Mouse (Mus musculus): Measurements from ENCODE around the gene Gm28778. TPM values are rescaled to one million over a fixed set of nuclear protein-coding genes. Genes with fewer than 3 reads are reported as not detected.
A peak's percentile ranks its signal among the peaks of the same experiment; 100 is the strongest.
"Not testable (repeated sequence)": the region's sequence is repeated elsewhere in the genome, so short reads cannot be mapped to it uniquely, and the experiment has no call there.

Gm28778 gene
- polyA plus RNA-seq, 1 experiment = 14.6 TPM

DNA sequence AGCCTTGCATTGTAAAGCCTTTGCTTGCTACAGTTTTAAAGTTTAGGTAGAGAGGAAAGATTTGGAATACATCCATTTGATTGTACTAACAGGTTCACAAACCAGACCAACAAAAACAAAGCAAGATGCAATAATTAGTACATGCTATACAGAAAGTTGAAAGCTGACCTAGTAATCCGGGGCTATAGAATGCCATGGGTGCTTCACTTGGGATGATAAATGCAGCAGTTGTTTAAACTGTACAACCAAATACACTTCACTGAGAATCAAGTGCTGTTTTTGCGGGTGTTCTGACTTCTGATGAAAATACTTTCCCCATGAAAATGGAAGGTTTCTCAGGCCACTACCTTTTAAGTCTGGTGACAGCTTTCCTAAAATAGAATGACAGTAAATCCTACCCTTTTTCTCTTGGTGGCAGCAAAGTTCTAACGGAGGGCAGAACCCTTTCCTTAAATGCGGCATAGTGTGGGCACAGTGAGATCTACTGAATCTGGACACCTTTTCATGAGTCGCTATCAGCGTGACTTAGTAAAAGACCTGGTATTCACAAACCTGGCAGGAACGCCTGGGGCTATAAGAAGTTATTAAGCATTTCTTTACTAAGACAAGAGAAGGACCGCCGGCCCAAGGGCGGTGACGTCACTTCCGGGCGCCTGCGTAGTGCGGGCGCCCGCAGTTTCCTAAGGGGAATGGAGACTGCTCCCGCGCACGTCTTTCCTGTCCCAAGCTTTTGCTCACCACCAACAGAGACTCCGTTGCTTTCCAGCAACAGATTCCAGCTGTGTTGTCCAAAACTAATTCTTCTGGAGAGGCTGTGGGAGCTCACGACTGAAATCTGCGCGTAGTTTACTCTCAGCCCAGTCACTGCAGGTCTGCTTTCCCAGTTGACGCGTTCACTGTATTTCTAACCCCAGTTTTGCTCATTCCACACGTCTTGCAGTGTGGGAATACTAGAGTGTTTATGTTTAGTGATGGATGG, 16.4 kb downstream of the Gm28778 start, which contains the start of gene Osgepl1:
TSS of gene Osgepl1 (plus strand) at position 636 of the 979 bp plus-strand sequence.
- Histone ChIP-seq H3K27me3 (ENCODE audit: control insufficient read depth, insufficient read depth, low read length) (no peaks in the 10 kb centered on the region), H3K27ac (ENCODE audit: insufficient read depth, low read length) (peak within 1 kb of the TSS; percentile 74), H3K36me3 (ENCODE audit: control insufficient read depth, insufficient read depth, low read length) (peaks cover 3% of the 10 kb centered on the region), H3K4me3 (ENCODE audit: extremely low read depth, insufficient read depth, insufficient read length) (peak within 1 kb of the TSS; percentile 84), H3K4me1 (ENCODE audit: control insufficient read depth, insufficient read depth, insufficient read length) (no peaks in the 10 kb centered on the region)
- peak; percentile 59 to 76 for DNase-seq (ENCODE audit: low read depth in 1 of 2, low spot score in 2 of 2)
- 2% methylated on average over 27 of the region's 27 CpGs for WGBS
- TF ChIP-seq POLR2A (IDR thresholded peaks at IDR 0.05; ENCODE audit: low read depth, low read length) (peak; percentile 50), CTCF (IDR thresholded peaks at IDR 0.05; ENCODE audit: extremely low read depth, insufficient read depth, insufficient read length, insufficient replicate concordance) (no peak)

DNA sequence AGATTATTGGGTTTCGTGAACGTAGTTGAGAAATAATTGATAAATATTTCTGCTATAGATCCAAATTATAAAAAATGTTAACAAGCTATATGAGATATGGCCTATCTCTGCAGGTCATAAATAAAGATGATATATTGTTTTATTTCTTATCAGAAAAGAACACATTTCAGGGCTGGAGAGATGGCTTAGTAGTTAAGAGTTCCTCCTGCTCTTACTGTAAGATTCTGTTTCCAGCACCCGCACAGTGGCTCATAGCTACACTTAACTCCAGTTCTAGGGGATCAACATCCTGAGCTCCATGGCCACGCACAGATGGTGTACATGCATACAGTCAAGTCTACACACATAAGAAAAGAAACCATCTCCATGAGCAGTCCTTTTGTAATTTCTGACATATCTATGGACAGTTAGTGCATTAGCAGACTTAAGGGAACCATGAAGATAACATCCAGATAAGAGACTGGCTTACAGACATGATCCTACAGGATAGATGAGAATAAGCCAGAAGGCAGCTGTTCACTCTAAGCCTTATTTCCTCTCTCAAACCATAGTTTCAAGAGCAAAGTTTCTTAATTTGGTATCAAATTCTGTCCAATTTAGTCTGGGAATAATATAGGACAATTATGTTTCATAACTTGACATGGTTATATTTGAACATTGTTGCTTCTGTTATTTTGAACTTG, 24.9 kb downstream of the Gm28778 start:
- no peak for TF ChIP-seq CTCF (IDR thresholded peaks at IDR 0.05; ENCODE audit: extremely low read depth, insufficient read depth, insufficient read length, insufficient replicate concordance)
- no peak for TF ChIP-seq POLR2A (IDR thresholded peaks at IDR 0.05; ENCODE audit: low read depth, low read length)
- H3K4me1 ChIP-seq (ENCODE audit: control insufficient read depth, insufficient read depth, insufficient read length) = no peaks in the 10 kb centered on the region
- no peak overlapping the region for H3K27ac ChIP-seq (ENCODE audit: insufficient read depth, low read length)
- no peaks in the 10 kb centered on the region for H3K27me3 ChIP-seq (ENCODE audit: control insufficient read depth, insufficient read depth, low read length)
- no peak for DNase-seq (ENCODE audit: low read depth in 1 of 2, low spot score in 2 of 2)
- WGBS = 90% methylated on average over 4 of the region's 4 CpGs
- no peak overlapping the region for H3K4me3 ChIP-seq (ENCODE audit: extremely low read depth, insufficient read depth, insufficient read length)
- H3K36me3 ChIP-seq (ENCODE audit: control insufficient read depth, insufficient read depth, low read length) = peaks cover 7% of the 10 kb centered on the region

DNA sequence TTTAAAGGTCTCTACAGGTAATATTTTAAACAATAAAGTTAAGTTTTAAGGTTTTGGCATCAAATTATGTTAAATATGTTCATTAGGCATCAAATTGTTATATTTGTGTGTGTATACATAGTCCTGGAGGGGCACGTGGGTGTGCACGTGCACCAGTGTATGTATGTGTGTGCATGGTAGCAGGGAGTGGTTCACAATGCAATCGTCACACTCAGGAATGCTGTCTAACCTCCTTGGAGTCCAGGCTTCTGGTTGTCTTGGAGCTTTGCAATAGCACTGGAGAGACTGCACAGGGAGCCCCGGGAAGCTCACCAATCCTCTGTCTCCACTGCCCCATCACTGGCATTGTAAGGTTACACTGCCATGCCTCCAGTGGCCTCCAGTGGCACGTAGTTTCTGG, 26.3 kb downstream of the Gm28778 start:
- no peak overlapping the region for H3K4me3 ChIP-seq (ENCODE audit: extremely low read depth, insufficient read depth, insufficient read length)
- no peaks in the 10 kb centered on the region for H3K27me3 ChIP-seq (ENCODE audit: control insufficient read depth, insufficient read depth, low read length)
- no peak for DNase-seq (ENCODE audit: low read depth in 1 of 2, low spot score in 2 of 2)
- WGBS = 98% methylated on average over 5 of the region's 5 CpGs
- H3K4me1 ChIP-seq (ENCODE audit: control insufficient read depth, insufficient read depth, insufficient read length) = no peaks in the 10 kb centered on the region
- peaks cover 5% of the 10 kb centered on the region; the same call in 1 of the 2 replicates for H3K36me3 ChIP-seq (ENCODE audit: control insufficient read depth, insufficient read depth, low read length)
- TF ChIP-seq POLR2A (IDR thresholded peaks at IDR 0.05; ENCODE audit: low read depth, low read length) (no peak), CTCF (IDR thresholded peaks at IDR 0.05; ENCODE audit: extremely low read depth, insufficient read depth, insufficient read length, insufficient replicate concordance) (no peak)
- no peak overlapping the region for H3K27ac ChIP-seq (ENCODE audit: insufficient read depth, low read length)

DNA sequence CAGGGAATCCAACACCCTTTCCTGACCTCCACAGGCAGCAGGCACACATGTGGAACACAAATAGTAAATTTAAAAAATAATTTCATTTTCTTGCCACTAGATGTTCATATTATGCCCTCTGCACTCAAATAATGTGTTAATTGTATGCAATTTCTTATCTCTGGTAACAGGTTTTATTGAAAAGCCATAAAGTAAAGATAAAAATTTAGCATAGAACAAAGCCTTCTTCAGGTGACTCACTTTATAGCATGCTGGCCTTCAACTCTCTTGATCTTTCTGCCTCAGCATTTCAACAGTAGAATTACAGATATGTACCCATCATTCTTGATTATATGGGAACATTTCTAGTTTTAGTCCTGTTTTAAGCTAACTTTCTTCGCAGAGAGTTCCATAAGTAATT, 27.4 kb downstream of the Gm28778 start:
- 95% methylated on average over 1 of the region's 1 CpGs for WGBS
- TF ChIP-seq CTCF (IDR thresholded peaks at IDR 0.05; ENCODE audit: extremely low read depth, insufficient read depth, insufficient read length, insufficient replicate concordance) (no peak), POLR2A (IDR thresholded peaks at IDR 0.05; ENCODE audit: low read depth, low read length) (no peak)
- H3K27ac ChIP-seq (ENCODE audit: insufficient read depth, low read length) = no peak overlapping the region
- no peaks in the 10 kb centered on the region for H3K4me1 ChIP-seq (ENCODE audit: control insufficient read depth, insufficient read depth, insufficient read length)
- H3K36me3 ChIP-seq (ENCODE audit: control insufficient read depth, insufficient read depth, low read length) = peaks cover 5% of the 10 kb centered on the region; the same call in 1 of the 2 replicates
- no peaks in the 10 kb centered on the region for H3K27me3 ChIP-seq (ENCODE audit: control insufficient read depth, insufficient read depth, low read length)
- no peak for DNase-seq (ENCODE audit: low read depth in 1 of 2, low spot score in 2 of 2)
- no peak overlapping the region for H3K4me3 ChIP-seq (ENCODE audit: extremely low read depth, insufficient read depth, insufficient read length)

DNA sequence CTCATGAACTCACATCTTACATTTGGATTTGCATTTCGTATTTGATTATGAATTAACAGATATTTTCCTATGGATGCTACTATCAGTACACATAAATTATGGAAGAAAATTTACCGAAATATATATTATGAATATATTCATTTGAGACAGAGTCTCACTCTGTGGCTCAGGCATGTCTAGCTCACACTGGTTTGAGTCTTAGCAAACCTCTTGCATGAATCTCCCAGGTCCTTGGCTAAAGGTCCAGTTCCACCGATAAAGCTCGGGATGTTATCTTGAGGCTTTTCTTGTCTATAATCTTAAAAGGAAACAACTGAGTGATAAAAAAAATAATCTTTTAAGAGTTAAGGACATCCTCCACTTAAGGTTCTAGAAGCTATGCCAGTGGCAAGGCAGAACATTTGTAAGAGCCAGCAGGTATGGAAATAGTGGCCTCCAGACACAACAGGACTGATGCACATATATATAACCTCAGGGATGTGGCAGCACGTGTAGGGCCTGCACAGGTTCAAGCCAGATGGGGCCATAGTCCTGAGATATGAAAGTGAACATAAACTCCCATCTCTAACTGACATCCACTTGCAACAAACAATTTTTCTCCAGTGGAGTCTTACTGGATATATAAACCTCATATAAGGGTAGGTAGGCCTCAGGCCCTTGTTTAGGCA, 28.1 kb downstream of the Gm28778 start:
- no peaks in the 10 kb centered on the region for H3K27me3 ChIP-seq (ENCODE audit: control insufficient read depth, insufficient read depth, low read length)
- H3K4me3 ChIP-seq (ENCODE audit: extremely low read depth, insufficient read depth, insufficient read length) = no peak overlapping the region
- TF ChIP-seq POLR2A (IDR thresholded peaks at IDR 0.05; ENCODE audit: low read depth, low read length) (no peak), CTCF (IDR thresholded peaks at IDR 0.05; ENCODE audit: extremely low read depth, insufficient read depth, insufficient read length, insufficient replicate concordance) (no peak)
- H3K27ac ChIP-seq (ENCODE audit: insufficient read depth, low read length) = no peak overlapping the region
- no peak for DNase-seq (ENCODE audit: low read depth in 1 of 2, low spot score in 2 of 2)
- WGBS = 96% methylated on average over 5 of the region's 5 CpGs
- no peaks in the 10 kb centered on the region for H3K4me1 ChIP-seq (ENCODE audit: control insufficient read depth, insufficient read depth, insufficient read length)
- H3K36me3 ChIP-seq (ENCODE audit: control insufficient read depth, insufficient read depth, low read length) = peaks cover 3% of the 10 kb centered on the region; the same call in 1 of the 2 replicates

DNA sequence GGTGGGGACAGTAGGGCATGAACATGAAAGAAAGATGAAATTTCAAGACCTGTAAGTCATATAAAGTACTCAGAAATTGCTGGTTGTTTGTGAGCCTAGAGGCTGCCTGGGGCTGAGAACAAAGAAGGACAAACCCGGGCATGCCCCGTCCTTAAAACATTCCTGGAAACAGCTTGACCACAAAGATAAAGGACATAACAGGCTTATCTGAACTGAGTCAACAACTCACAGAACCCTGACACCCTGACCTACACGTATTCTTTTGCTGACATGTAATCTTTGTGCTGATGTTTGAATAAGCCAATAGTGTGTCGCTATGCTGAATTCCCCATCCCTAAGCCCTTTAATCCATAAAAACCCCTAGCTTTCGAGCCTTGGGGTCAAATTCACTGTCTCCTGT, 36.6 kb downstream of the Gm28778 start:
- 76% methylated on average over 5 of the region's 5 CpGs for WGBS
- not testable (repeated sequence) for H3K27me3 ChIP-seq (ENCODE audit: control insufficient read depth, insufficient read depth, low read length); H3K27ac ChIP-seq (ENCODE audit: insufficient read depth, low read length); DNase-seq (ENCODE audit: low read depth in 1 of 2, low spot score in 2 of 2); H3K4me1 ChIP-seq (ENCODE audit: control insufficient read depth, insufficient read depth, insufficient read length); H3K36me3 ChIP-seq (ENCODE audit: control insufficient read depth, insufficient read depth, low read length); H3K4me3 ChIP-seq (ENCODE audit: extremely low read depth, insufficient read depth, insufficient read length)
